Mouse (Mus musculus): ENCODE measurements around the gene Ctrl. TPM values are rescaled to one million over a fixed set of nuclear protein-coding genes. Genes with fewer than 3 reads are reported as not detected.

The Ctrl gene
- total RNA-seq, 2 experiments from 2014 or later = 1.4 to 1.5 TPM

DNA sequence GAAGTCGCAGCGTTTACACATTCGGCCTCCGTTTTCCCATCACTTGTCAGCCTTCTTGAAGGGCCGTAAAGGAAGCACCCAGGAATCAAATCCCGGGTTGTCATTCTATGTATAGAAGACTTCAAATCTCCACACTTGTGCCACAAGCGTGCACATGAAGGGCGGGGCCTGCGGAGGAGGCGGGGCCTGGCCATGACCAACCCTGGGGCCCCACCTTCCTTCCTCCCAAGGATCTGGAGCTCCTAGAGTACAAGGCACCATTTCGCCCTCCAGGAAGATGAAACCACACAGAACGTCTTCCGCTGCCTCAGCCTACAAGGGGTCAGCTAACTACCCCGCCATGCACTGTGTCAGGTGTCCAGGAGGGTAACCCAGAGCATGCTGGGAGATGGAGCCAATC, 27.4 kb upstream of the Ctrl start:
- no peak overlapping the region for H3K4me3 ChIP-seq
- no peak overlapping the region for H3K27ac ChIP-seq
- no peak for DNase-seq (ENCODE audit: low spot score in 2 of 2)
- TF ChIP-seq CTCF (conservative IDR thresholded peaks at IDR 0.05) = no peak

DNA sequence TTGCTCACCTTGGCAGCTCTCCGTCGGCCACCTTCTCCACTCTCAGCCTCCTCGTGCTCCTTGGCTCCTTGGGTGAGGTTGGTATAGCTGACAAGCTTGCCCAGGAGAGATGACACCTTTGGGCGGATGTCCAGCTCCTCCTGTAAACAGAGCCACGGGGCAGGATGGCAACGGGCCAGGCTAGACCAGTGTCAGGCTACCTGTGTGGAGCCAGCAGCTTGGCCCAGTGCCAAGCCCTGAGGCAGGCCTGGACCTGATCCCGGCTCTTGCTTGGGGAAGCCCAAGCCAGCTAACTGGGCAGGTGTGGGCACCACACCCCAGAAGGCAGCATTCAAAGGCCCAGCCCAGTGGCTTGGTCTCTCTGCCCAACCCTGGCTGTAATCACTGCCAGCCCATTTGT, 25.7 kb upstream of the Ctrl start:
- no peak overlapping the region for H3K4me3 ChIP-seq
- H3K27ac ChIP-seq = no peak overlapping the region
- DNase-seq (ENCODE audit: low spot score in 2 of 2) = no peak
- TF ChIP-seq CTCF (conservative IDR thresholded peaks at IDR 0.05) = no peak

DNA sequence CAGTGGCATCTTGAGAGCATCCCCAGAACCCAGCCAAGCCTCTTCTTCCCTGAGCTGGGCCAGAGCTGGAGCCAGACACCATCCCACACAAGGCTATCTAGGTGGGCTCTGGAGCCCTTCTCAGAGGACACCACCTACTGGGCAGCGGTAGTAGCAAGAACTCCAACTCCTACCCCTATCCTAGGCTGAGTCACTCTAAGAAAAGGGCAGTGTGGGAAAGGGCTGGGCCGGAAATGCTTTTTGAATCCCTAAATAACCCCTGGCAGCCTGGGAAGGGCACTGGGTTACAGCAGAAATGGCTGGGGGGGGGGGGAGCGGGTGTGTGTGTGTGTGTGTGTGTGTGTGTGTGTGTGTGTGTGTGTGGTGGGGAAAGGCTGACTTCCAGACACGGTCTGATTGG, 24.2 kb upstream of the Ctrl start:
- TF ChIP-seq CTCF (conservative IDR thresholded peaks at IDR 0.05) = peak; percentile 51
- DNase-seq (ENCODE audit: low spot score in 2 of 2) = no peak
- H3K27ac ChIP-seq = 0 out of 2 replicates have a peak overlapping the region, but pooled peaks have one; percentile 14
- H3K4me3 ChIP-seq = no peak overlapping the region

DNA sequence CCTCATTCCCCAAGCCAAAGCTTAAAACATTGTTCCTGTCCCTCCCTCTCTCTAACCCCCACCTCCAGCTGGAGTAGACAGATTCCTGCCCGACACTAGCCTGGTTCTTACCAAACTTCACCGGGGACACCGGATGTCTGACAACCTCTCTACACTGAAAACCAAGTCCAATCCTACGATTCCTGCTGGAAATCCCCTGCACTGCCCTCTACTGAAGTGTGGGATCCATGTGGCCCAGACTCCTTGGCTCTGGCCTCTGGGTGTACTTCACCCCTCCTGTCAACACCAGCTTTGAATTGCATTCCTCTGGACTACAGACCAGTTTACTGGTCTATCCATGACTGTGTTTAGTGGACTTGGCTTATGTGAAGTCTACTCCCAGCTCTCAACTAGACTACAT, 22.9 kb upstream of the Ctrl start:
- H3K27ac ChIP-seq = no peak overlapping the region
- TF ChIP-seq CTCF (conservative IDR thresholded peaks at IDR 0.05) = no peak
- H3K4me3 ChIP-seq = no peak overlapping the region
- no peak for DNase-seq (ENCODE audit: low spot score in 2 of 2)

DNA sequence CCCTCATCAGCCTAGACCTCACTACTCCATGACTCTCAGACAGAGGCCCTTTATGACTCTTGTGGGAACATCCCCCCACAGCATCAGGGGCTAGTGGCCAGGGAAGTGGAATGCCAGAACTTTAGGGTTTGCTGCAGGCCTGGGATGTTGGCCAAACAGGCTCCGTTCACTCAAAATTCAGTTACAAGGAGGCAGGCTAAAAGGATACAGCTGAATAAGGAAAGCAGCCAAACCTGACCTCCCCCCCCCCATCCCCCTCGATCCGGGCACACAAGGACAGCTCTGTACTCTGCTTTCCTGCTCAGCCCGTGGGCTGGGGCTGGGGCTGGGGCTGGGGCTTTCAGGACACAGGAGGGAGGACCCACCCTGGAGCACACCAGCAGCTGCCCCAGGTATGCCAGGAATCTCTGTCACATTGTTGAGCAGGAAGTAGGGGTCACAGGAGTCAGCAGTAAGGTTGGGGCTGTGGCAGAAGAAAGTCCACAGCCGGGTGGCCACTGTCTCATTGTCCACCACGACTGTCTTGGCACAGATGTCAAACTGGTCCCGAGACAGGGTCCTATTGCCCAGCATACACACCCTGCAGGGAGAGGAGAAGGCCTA, 17.5 kb upstream of the Ctrl start:
- peak; percentile 49 to 67 for DNase-seq (ENCODE audit: low spot score in 2 of 2)
- H3K27ac ChIP-seq = peak overlapping the region; percentile 84
- TF ChIP-seq CTCF (conservative IDR thresholded peaks at IDR 0.05) = no peak
- H3K4me3 ChIP-seq = no peak overlapping the region

DNA sequence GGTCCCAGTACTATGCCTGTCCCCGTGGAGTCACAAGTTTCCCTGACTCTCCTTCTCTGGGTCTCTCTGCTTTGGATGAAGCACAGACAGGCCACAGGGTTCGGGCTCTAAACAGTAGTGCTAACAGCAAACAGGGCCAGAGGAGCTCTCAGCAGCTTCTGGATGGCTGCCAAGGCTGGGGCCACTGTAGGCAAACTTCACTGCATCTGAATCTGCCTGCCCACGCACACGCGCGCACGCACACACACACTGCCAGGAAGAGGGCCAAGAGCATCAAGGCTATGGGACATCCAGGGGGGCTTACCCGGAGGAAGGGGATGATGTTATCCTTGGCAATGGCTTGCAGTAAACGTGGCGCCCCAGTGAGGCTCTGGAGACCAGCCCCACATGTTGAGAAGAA, 15.7 kb upstream of the Ctrl start:
- peak in 1 of 2 experiments; percentile 43 for DNase-seq (ENCODE audit: low spot score in 2 of 2)
- no peak for TF ChIP-seq CTCF (conservative IDR thresholded peaks at IDR 0.05)
- H3K27ac ChIP-seq = peak overlapping the region; percentile 80
- no peak overlapping the region for H3K4me3 ChIP-seq

DNA sequence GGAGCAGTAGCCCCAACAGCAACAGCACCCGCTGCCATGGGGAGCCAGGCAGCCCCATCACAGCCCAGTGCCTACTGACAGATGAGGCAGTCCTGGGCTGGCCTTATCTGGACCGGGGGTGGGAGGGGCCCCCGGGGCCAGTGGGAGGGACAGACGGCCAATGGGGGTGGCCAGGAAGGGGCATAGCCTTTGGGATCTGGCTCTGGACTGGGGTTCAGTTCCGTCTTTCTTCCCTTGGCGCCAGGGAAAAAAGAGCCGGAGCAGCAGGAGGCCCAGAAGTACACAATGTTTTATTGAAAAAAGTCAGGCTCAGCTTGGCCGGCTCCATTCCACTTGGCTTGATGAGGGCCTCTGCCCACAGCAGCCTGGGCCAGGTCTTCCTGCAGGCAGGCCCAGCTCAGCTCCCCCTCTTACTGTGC, 9.7 kb upstream of the Ctrl start, which contains the start of gene Lcat:
Gene Lcat (minus strand): TSS at position 62 of the 419 bp plus-strand sequence.
- peak; percentile 48 to 65 for DNase-seq (ENCODE audit: low spot score in 2 of 2)
- H3K27ac ChIP-seq = peak within 1 kb of the TSS; percentile 77
- peak within 1 kb of the TSS; percentile 27; the same call in 1 of the 2 replicates for H3K4me3 ChIP-seq
- TF ChIP-seq CTCF (conservative IDR thresholded peaks at IDR 0.05) = no peak

DNA sequence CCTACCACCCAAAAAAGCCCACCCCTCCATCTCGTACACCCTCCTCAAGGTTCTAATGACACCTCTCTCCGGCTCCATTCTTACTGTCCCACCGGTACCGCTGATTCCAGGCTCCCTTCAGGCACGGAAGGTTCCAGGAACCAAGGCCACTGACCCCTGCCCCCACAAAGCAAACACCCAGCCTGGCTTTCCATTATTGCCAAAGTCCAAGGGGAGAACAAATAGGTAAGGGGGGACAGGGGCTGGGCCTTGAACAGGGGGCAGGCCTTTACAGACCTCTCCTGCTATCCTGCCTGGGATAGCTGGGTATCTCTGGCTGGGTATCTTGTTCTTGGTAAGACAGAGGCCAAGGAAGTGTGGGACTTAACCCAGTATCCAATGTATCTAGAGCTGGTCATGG, 8.9 kb upstream of the Ctrl start:
- Histone ChIP-seq H3K4me3 (peak overlapping the region; percentile 27; the same call in 1 of the 2 replicates), H3K27ac (peak overlapping the region; percentile 77)
- no peak for TF ChIP-seq CTCF (conservative IDR thresholded peaks at IDR 0.05)
- no peak for DNase-seq (ENCODE audit: low spot score in 2 of 2)

DNA sequence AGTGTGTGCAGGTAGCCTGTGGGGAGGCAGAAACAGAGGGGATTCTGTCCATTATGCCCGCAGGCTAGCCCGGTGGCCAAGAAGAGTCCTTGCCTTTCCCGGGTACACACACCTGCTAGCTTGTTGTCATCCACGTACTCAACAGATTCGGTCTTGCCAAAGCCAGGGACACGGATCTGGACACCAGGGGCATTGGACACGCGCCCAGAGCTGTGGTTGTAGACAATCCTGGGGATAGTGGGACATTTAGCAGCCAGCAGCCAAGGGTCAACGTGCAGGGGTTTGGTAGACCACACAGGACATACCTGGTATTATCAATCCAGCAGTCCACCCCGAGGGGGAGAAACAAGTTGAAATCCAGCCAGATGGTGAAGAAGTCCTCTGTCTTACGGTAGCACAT, 8.4 kb upstream of the Ctrl start:
- H3K27ac ChIP-seq = peak overlapping the region; percentile 77; the same call in 1 of the 2 replicates
- no peak overlapping the region; the same call in 1 of the 2 replicates for H3K4me3 ChIP-seq
- DNase-seq (ENCODE audit: low spot score in 2 of 2) = no peak
- TF ChIP-seq CTCF (conservative IDR thresholded peaks at IDR 0.05) = no peak

DNA sequence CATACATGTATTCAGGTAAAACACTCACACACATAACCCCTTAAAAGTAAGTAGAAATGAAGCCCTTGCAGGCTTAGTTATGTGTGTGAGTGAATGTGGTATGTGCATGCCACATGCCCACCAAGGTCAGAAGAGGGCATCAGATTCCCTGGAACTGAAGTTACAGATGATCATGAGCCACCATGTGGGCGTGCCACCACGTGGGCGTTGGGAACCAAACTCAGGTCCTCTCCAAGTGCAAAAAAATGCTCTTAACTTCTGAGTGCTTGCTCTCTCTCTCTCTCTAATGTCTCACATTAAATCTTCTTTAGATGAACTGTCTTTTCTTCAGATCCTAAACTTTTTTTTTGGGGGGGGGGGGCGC, 4.6 kb upstream of the Ctrl start, which contains the start of gene Psmb10:
Gene Psmb10 (minus strand): TSS at position 139 of the 364 bp plus-strand sequence.
- no peak for DNase-seq (ENCODE audit: low spot score in 2 of 2)
- peak; percentile 29 for TF ChIP-seq CTCF (conservative IDR thresholded peaks at IDR 0.05)
- Histone ChIP-seq H3K4me3 (peak within 1 kb of the TSS; percentile 88), H3K27ac (peak within 1 kb of the TSS; percentile 92)

DNA sequence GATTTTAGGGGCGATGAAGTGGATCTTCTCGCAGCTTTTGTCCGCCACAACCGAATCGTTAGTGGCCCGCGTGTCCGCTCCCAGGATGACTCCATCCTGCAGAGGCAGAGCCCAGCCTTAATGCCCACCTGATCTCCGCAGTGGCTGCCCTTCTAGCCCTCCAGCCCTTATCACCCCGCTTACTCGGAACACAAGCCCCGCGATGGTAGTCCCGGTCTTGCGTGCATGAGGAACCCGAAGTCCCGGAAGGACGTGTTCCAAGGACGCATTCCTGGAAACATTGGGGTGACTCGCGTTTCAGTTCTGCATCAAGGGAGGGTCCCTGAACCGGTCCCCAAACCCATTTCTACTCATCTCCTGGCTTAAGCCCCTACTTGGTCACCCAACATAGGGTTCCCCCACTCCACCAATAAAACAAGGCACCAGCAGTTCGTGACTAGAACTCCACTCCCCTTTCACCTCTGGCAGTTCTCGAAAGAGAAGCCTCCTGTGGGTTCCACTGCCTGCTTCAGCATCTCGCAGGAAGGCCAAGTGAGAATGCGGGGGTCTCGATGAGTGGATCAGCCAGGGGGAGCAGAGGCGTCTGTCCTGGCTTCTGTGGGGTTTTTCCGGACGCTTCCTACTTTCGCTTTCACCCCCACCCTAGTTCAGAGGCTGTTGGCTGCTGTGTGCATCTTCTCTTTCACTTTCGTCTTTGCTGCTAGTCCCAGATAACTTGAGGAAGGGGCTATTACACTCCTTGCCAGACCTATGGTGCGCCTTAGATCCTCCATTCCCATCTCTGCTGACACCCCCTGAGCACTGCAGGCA, 4.0 kb upstream of the Ctrl start:
- peak; percentile 34 to 47 for DNase-seq (ENCODE audit: low spot score in 2 of 2)
- Histone ChIP-seq H3K4me3 (peak overlapping the region; percentile 88), H3K27ac (peak overlapping the region; percentile 92)
- TF ChIP-seq CTCF (conservative IDR thresholded peaks at IDR 0.05) = no peak

DNA sequence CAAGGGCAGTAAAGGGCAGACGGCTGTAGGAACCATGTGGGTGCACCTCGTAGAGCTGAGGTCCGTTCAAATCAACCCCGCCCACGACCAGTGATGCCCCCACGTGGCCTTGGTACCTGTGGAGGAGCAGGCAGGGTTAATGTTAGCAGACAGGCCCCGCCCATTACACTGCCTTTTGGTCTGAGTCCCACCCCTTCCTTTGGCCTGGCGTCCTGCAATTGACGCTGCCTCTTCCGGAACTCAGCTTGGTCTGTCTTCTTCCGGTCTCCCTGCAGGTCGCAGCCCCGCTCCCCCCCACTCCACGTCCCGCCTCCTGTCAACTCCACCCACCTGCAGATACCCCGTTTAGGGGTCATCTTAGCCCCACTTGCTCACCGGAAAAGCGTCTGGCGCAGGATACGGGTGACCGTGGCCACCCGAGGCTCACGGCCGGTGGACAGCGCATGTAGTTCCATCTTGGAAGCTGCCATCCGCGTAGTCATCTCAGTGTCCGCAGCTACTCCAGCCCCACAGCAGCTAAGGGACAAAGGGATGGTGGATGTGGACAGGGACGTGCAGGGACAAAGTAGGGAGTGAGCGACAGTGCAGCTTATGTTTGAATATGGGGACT, 3.3 kb upstream of the Ctrl start:
- Histone ChIP-seq H3K4me3 (peak overlapping the region; percentile 88), H3K27ac (peak overlapping the region; percentile 92)
- TF ChIP-seq CTCF (conservative IDR thresholded peaks at IDR 0.05) = 0 out of 2 replicates have a peak, but pooled peaks have one; percentile 4
- DNase-seq (ENCODE audit: low spot score in 2 of 2) = peak; percentile 81 to 92

All from layer of hippocampus, adult 2 months (tissue).